ENCODE assay signal across 14 mouse cellular contexts in the genomic region with DNA sequence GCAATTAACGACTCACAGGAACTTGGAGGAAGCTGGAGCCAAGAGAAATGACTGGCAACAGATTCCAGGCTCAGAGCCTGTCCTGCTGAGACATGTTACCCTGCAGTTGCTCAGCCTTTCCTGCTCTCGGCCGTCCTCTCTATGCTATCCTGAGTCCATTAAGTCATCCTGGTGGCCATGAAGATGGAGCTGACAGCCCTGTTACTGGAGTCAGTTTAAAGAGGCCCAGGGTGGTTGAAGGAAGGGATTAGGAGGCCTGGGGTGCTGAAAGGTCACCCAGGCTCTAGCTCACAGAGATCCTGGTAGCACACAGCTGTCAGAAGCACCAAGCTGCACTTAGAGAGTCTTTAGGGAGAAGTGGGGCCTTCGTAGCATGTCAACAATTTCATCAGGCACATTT. TPM values are rescaled to one million over a fixed set of nuclear protein-coding genes. Genes with fewer than 3 reads are reported as not detected.
DNase-seq lines count a peak whose midpoint lies in the region; ATAC-seq and TF ChIP-seq lines count a peak whose summit lies in the region.
"Had no signal": no experiment of that assay in that cellular context is flagged by ENCODE, and none has a peak within 500 bp of the region (broad histone marks: within the 10 kb centered on the region; RNA-seq: fewer than 3 reads in every experiment).

No protein-coding gene starts in this region.

- ATAC-seq in forebrain, embryonic 13.5 days, result no peak
- no peak for ATAC-seq in hindbrain, embryonic 13.5 days (ENCODE audit: low FRiP score)
- no peak for ATAC-seq in midbrain, postnatal 0 days (ENCODE audit: low FRiP score)

- H3K9ac ChIP-seq in forebrain, embryonic 13.5 days, result no peak overlapping the region
- H3K9ac ChIP-seq in hindbrain, embryonic 13.5 days, result peak overlapping the region; percentile 60
- H3K9ac ChIP-seq in midbrain, postnatal 0 days (replicated peaks; ENCODE audit: low read length, poor library complexity, severe bottlenecking), result no peak overlapping the region
- H3K9ac ChIP-seq: kidney, embryonic 15.5 days had no signal

- H3K36me3 ChIP-seq in forebrain, embryonic 13.5 days (ENCODE audit: poor library complexity, severe bottlenecking), result no peaks in the 10 kb centered on the region
- H3K36me3 ChIP-seq in forebrain, embryonic 10.5 days (replicated peaks), result no peaks in the 10 kb centered on the region
- H3K36me3 ChIP-seq in hindbrain, embryonic 13.5 days, result no peaks in the 10 kb centered on the region
- no peaks in the 10 kb centered on the region for H3K36me3 ChIP-seq in midbrain, postnatal 0 days (ENCODE audit: insufficient read depth, low read length)
- H3K36me3 ChIP-seq: kidney, embryonic 15.5 days had no signal

- H3K4me1 ChIP-seq in forebrain, embryonic 13.5 days, result peaks cover 13% of the 10 kb centered on the region
- peaks cover 4% of the 10 kb centered on the region; the same call in 1 of the 2 replicates for H3K4me1 ChIP-seq in forebrain, embryonic 10.5 days
- H3K4me1 ChIP-seq in hindbrain, embryonic 13.5 days (replicated peaks), result peaks cover 29% of the 10 kb centered on the region
- H3K4me1 ChIP-seq in midbrain, postnatal 0 days (ENCODE audit: insufficient read depth, low read length), result peaks cover 5% of the 10 kb centered on the region; the same call in 1 of the 2 replicates
- H3K4me1 ChIP-seq: kidney, embryonic 15.5 days had no signal

- intact Hi-C loops in heart, postnatal 25 days (cut with DNase I), result no loop called here

- no peak for DNase-seq in forebrain, embryonic 10.5 days (ENCODE audit: extremely low spot score, low spot score)
- peak; percentile 49 for DNase-seq in embryo, embryonic 10.5 days (ENCODE audit: low spot score)
- peak; percentile 18 for DNase-seq in midbrain, postnatal 0 days (ENCODE audit: low spot score)
- no peak for DNase-seq in adrenal gland, adult (ENCODE audit: inconsistent age in 2 of 2, low spot score in 1 of 2)
- DNase-seq in heart, postnatal 25 days (ENCODE audit: low spot score), result no peak
- no peak for DNase-seq in gastrocnemius, postnatal 10 days
- DNase-seq: adrenal gland, postnatal 10 days; B cell, adult 2 months; cerebellum, adult 11-12 months; heart, postnatal 14 days had no signal

- H3K9me3 ChIP-seq in forebrain, embryonic 13.5 days (replicated peaks), result no peaks in the 10 kb centered on the region
- no peaks in the 10 kb centered on the region for H3K9me3 ChIP-seq in forebrain, embryonic 10.5 days
- no peaks in the 10 kb centered on the region for H3K9me3 ChIP-seq in hindbrain, embryonic 13.5 days
- H3K9me3 ChIP-seq in midbrain, postnatal 0 days (ENCODE audit: low read length), result no peaks in the 10 kb centered on the region
- H3K9me3 ChIP-seq: kidney, embryonic 15.5 days had no signal

- H3K27me3 ChIP-seq in forebrain, embryonic 13.5 days, result no peaks in the 10 kb centered on the region
- H3K27me3 ChIP-seq in forebrain, embryonic 10.5 days (ENCODE audit: poor library complexity, severe bottlenecking), result no peaks in the 10 kb centered on the region
- no peaks in the 10 kb centered on the region for H3K27me3 ChIP-seq in hindbrain, embryonic 13.5 days
- no peaks in the 10 kb centered on the region for H3K27me3 ChIP-seq in midbrain, postnatal 0 days (ENCODE audit: insufficient read depth, low read length)
- H3K27me3 ChIP-seq: kidney, embryonic 15.5 days had no signal

- peak overlapping the region; percentile 56 for H3K4me2 ChIP-seq in forebrain, embryonic 13.5 days
- peak overlapping the region; percentile 69 for H3K4me2 ChIP-seq in hindbrain, embryonic 13.5 days
- peak overlapping the region; percentile 47 for H3K4me2 ChIP-seq in midbrain, postnatal 0 days (ENCODE audit: low read depth, low read length, poor library complexity, severe bottlenecking)
- H3K4me2 ChIP-seq: kidney, embryonic 15.5 days; liver, embryonic 11.5 days had no signal

- WGBS in forebrain, embryonic 13.5 days, result 45% methylated on average over 4 of the region's 4 CpGs
- 51% methylated on average over 4 of the region's 4 CpGs for WGBS in forebrain, embryonic 10.5 days
- 51% methylated on average over 4 of the region's 4 CpGs for whole genome bisulfite sequencing in hindbrain, embryonic 13.5 days
- WGBS in midbrain, postnatal 0 days, result 9% methylated on average over 4 of the region's 4 CpGs

- TF ChIP-seq CTCF in midbrain, postnatal 0 days (IDR thresholded peaks at IDR 0.05), result no peak

- no peak overlapping the region for H3K27ac ChIP-seq in forebrain, embryonic 13.5 days
- no peak overlapping the region for H3K27ac ChIP-seq in forebrain, embryonic 10.5 days
- no peak overlapping the region for H3K27ac ChIP-seq in hindbrain, embryonic 13.5 days
- no peak overlapping the region for H3K27ac ChIP-seq in midbrain, postnatal 0 days (ENCODE audit: low read depth, low read length)
- H3K27ac ChIP-seq: kidney, embryonic 15.5 days had no signal

- peak overlapping the region; percentile 4; the same call in 1 of the 2 replicates for H3K4me3 ChIP-seq in forebrain, embryonic 13.5 days
- no peak overlapping the region for H3K4me3 ChIP-seq in forebrain, embryonic 10.5 days
- peak overlapping the region; percentile 45 for H3K4me3 ChIP-seq in hindbrain, embryonic 13.5 days
- peak overlapping the region; percentile 46 for H3K4me3 ChIP-seq in midbrain, postnatal 0 days (ENCODE audit: low read depth, low read length)
- H3K4me3 ChIP-seq: kidney, embryonic 15.5 days had no signal

RNA-seq across cellular contexts. Expression of gene Scn3a, which starts 3.5 kb away (rescaled TPM):
- 31.3 and 34.6 TPM in 2 replicates for polyA plus RNA-seq in forebrain, embryonic 13.5 days (2015; fragmentation: Nextera tagmentation; extraction: Ambion mirVana)
- 2.6 and 5.4 TPM in 2 replicates for polyA plus RNA-seq in forebrain, embryonic 10.5 days (2016; fragmentation: Nextera tagmentation; extraction: Ambion mirVana)
- 51.3 and 57.4 TPM in 2 replicates for polyA plus RNA-seq in hindbrain, embryonic 13.5 days (2015; fragmentation: Nextera tagmentation; extraction: Ambion mirVana)
- 97.5 and 128 TPM in 2 replicates for total RNA-seq in midbrain, postnatal 0 days (2014; rRNA removed)
- polyA plus RNA-seq in midbrain, postnatal 0 days (2015; fragmentation: Nextera tagmentation; extraction: Ambion mirVana), result 47.4 and 51.7 TPM in 2 replicates
- 1 to 10 TPM in 1 of 2 experiments, under 1 TPM in 1; 0.75 to 2.1 TPM for total RNA-seq in heart, postnatal 25 days (2021)
- total RNA-seq in gastrocnemius, postnatal 10 days (2021), result 1 to 10 TPM in 1 of 2 experiments, under 1 TPM in 1; 0.77 to 1.1 TPM

RNA-seq across cellular contexts. Expression of gene Scn2a, which starts 56.7 kb away (rescaled TPM):
- 14.7 and 15.0 TPM in 2 replicates for polyA plus RNA-seq in forebrain, embryonic 13.5 days (2015; fragmentation: Nextera tagmentation; extraction: Ambion mirVana)
- polyA plus RNA-seq in forebrain, embryonic 10.5 days (2016; fragmentation: Nextera tagmentation; extraction: Ambion mirVana), result 2.2 and 2.7 TPM in 2 replicates
- polyA plus RNA-seq in hindbrain, embryonic 13.5 days (2015; fragmentation: Nextera tagmentation; extraction: Ambion mirVana), result 37.1 and 38.6 TPM in 2 replicates
- total RNA-seq in midbrain, postnatal 0 days (2014; rRNA removed), result 105 and 143 TPM in 2 replicates
- 58.8 and 65.6 TPM in 2 replicates for polyA plus RNA-seq in midbrain, postnatal 0 days (2015; fragmentation: Nextera tagmentation; extraction: Ambion mirVana)
- total RNA-seq in heart, postnatal 25 days (2021), result under 1 TPM; 0.42 to 0.67 TPM
- 1 to 10 TPM; 1.2 to 1.8 TPM for total RNA-seq in gastrocnemius, postnatal 10 days (2021)

Comparison
In these comparisons a context has a peak if more than half of its experiments do, and no peak if none do; other contexts are left out.
1. DNase-seq: peak in embryo, embryonic 10.5 days (single experiment) and midbrain, postnatal 0 days (single experiment); none in forebrain, embryonic 10.5 days (single experiment), adrenal gland, adult (0 of 2), heart, postnatal 25 days (single experiment) and gastrocnemius, postnatal 10 days (single experiment).
2. Peak in every context shown above with its lines, with median percentiles within 50 percentile points of each other: H3K4me2 ChIP-seq.